Mouse (Mus musculus) natural killer cell, adult 2 months (primary cell): ENCODE measurements around the gene Ccr7.

Experiments used
- DNase-seq, 2 experiments: peaks; one replicate each; pipeline ENCODE4 v3.0.0; 2022; ENCODE audit warnings: low spot score in 2 of 2

Ccr7 gene

DNA sequence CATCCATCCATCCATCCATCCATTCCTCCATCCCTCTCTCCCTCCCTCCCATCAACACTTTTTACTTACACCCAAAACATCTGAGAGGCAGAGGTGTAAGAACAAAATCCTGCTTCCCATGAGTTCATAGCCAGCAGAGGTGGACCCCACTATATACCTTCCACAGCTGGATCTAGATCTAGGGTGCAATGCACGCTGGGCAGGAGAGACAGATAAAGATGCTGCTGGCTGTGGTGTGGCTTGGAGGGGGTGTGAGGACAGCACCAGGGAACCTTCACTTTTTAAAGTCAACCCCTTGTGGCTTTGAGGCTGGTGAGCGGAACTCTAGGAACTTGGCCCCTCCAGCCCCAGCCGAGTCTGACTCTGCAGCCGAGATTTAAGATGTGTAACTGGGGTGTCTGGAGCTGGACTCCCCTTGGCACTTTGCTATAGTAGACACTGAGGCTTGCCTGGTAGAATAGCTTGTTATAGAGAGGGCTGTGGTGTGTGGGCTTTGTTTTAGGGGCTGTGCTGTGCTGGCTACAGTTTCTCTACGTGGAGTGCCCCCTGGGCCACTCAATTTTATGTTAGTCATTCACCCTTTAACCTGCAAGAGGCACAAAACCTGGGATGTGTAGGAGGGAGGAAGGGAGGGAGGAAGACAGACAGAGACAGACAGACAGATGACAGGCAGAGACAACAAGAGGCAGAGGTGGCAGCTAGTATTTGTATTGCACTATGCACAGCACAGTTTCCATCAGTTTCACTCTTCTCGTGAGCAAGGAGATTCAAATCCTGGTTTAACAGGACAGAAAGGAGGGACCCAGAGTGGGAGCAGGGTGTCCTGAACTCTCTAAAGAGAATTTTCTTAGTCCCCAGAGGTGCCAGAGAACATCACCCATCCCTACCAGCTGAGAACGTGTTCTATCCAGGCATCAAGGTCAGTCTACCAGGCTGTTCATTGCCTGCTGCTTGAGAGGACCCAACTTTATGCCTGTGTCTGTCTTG is 817 bp downstream of the Ccr7 start:
- DNase-seq: no peak

- DNase-seq: no peak
Observed at GRCm38 (mm10) chr11:99152323-99153144, 2.3 kb downstream of the Ccr7 start.

DNA sequence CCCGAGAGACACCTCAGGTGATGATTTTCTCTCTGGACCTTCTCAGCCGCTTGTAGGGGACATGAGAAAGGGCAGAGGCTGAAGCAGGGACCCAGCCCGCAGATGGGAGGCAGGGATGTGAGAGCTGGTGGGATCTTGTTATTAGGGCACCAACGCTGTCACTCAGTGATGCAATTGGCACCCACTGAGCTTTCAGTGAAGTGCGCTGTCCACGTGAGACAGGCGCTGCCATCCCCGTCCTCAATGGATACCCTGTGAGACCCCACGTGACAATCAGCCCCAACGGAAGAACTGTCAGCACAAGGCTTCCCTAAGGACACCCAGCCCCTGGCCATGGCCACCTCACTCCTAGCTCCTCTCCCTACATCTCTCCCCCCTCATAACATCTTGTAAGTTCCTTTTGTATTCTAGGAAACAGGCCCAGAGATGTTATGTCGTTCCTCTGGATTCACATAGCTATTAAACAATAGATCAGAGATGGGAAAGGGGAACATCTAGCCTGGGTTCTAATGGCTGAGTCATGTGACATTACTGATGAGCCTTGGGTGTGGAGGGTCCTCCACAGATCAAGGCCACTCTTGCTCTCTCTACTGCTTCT is 3.4 kb downstream of the Ccr7 start:
- DNase-seq: no peak

DNA sequence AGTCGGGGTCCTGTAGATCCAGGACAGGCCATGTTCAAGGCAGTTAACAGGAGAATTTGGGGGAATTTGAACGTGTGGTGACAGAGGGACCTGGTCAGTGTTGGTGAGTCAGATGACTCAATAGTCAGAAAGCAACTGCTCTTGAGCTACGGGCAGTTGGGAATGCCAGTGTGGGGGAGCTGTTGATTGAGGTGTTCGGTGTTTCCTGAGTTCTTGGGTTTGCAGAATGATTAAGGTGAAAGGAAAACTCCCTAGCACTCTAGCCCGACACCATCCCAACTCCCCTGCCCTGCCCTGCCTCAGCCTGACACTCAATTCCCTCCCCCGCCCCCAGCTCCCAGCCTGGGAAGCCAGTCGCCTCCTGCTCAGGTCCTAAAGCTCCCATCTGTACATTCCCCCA is 4.0 kb downstream of the Ccr7 start:
- DNase-seq: no peak

DNA sequence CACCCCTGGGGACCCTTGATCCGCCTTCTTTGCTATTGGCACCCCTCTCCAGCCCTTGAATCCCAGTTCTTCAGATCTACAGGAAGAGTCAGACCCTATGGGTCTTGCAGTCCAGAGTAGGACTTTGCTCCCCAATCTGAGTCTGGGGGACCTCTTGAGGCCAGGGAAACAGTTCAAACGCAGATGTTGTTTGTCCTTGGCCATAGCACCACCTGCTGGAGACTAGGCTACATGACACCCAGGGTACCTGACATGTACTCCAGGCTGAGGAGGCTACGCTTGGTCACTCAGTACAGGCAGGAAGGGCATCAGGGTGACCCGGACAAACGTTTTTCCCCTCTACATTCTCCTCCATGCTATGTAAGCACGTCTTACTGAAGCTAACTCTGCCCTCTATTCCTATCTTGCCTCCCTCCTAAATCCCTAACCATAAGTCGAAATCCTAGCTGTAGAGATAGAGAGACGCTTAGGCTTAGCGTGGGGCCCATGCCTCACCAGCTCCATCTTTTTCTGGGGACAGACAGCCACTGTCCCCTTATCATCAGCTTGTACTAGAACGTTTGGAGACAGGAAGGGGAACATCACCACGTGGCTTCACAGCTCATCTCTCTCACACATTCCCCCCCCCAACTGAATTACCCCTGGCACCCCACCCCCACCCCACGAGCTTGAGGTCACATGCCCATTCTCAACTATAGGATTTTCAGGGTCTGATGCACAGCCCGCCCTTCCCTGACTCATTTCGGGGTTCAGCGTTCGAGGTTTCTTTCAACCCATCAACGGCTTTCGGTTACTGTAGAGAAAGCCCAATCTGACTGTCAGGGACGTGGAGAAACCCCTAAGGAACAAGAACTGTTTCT is 4.7 kb downstream of the Ccr7 start:
- DNase-seq: peak; percentile 70 to 82

- no peak for DNase-seq
Observed at GRCm38 (mm10) chr11:99148896-99149703, 5.8 kb downstream of the Ccr7 start.

- DNase-seq: no peak
Observed at GRCm38 (mm10) chr11:99148400-99148799, 6.5 kb downstream of the Ccr7 start.

GRCm38 (mm10) chr11:99147920-99148289 is 7.0 kb downstream of the Ccr7 start:
- no peak for DNase-seq

- DNase-seq: no peak
Observed at GRCm38 (mm10) chr11:99147041-99147919, 7.6 kb downstream of the Ccr7 start.

GRCm38 (mm10) chr11:99146558-99146957 is 8.3 kb downstream of the Ccr7 start:
- no peak for DNase-seq

DNA sequence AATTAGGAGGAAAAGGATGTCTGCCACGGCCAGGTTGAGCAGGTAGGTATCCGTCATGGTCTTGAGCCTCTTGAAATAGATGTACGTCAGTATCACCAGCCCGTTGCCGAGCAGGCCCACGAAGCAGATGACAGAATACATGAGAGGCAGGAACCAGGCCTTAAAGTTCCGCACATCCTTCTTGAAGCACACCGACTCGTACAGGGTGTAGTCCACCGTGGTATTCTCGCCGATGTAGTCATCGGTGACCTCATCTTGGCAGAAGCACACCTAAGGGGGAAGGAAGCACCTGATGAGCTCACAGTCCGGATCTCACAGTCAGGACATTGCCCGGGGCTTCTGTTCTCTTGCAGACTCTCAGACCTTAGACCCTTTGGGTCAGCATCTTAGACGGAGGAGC is 9.1 kb downstream of the Ccr7 start:
- DNase-seq: no peak

- no peak for DNase-seq
Observed at GRCm38 (mm10) chr11:99144940-99145339, 9.9 kb downstream of the Ccr7 start.

DNA sequence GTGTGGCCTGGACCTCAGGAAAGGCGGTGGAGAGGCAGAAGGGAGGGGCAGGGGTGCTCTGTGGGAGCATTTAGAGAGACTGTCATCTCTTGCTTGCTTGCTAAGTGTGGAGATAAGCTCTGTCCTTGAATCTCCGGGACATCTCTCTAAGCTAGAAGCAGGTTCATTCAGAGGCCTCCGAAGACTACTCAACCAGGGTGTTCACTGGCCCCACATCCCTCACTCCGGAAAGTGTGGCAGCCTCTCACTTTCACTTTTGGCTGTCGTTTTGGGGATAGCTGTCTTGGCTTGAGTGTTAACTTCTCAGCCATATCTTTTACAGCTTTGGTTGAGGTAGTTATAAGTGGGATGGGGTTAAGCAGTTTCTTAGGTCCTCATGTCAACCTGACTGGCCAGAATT is 10.4 kb downstream of the Ccr7 start:
- no peak for DNase-seq

DNA sequence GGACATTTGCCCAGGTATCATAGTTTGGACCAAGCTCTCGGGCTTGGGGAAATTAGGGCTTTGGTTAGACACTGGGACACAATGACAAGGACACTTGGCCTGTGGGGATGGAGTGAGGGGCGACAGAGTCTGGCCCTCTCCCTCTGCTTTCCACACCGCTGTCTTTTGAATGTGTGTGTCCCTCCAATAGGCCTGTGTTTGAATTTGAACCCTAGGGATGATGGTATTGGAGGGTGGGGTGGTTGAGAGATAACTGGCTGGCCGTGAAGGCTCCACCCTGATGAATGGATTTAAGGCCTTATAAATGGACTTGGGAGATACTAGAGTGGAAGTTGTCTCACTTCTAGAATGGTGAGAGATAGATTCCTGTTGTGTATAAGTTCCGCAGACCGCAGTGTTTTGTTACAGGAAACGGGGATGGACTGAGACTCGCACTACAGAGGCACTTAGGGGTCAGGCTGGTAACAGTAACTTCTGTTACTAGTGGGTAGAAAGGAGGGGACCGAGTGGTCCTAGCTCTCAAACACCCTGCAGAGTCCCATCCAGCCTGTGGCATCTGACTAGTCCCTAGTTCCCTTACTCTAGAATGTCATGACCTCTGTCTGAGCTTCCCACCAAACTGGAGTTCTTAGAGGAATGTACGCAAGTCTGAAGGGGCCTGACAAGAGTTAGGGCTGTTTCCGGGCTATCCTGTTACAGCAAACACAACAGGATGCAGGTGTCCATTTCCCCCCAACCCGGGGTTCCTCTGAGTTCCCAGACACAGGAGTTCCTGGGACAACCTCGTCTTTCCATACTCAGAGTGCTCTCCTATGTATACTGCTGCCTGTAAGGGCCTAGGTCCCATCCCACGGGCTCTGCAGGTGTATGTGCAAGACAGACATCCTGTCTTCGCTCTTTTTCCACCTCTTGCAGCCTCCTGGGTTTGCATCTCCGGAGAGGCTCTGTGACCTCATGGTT is 11.5 kb downstream of the Ccr7 start:
- DNase-seq: peak in 1 of 2 experiments; percentile 31

GRCm38 (mm10) chr11:99142493-99143095 is 12.3 kb downstream of the Ccr7 start:
- DNase-seq: no peak

DNA sequence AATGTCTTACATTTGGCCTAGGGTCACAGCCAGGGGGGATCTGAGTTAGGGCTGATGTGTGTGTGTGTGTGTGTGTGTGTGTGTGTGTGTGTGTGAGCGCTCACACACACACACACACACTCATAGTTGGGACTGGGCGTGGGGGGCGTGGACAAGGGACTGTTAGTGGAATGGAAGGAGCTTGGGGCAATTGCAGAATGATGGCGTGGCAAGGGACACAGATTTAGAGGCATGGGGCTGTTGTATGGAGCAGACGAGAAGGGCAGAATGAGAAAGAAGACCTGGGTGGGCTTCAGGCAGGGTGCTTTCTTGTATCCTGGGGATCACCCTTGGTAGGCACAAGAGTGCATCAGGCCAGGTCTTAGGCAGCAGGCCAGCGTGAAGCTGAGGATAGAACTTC is 12.8 kb downstream of the Ccr7 start:
- no peak for DNase-seq

GRCm38 (mm10) chr11:99141600-99141999 is 13.3 kb downstream of the Ccr7 start:
- no peak for DNase-seq

GRCm38 (mm10) chr11:99138976-99139375 is 15.9 kb downstream of the Ccr7 start:
- no peak for DNase-seq
